Mouse (Mus musculus): ENCODE results near the gene Rfk.

DNA sequence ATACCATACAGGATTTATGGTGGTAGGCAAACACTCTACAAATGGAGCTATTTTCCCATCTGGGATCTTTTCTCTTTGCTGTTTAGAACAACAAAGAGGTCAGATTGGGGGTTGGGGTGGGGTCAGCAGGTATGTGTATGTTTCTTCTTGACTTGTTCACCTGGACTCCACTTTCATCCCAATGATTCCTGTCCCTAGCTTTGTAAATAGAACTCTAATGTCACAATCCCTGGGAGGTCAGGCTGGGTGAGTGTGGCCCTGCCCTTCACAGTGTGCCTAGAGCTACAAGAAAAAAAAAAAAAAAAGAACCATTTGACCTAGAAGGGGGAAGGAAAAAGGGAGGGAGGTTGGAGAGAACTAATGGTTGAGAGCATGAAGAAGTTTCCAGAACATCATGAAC lies 14.7 kb downstream of the Rfk start:
- TF ChIP-seq POLR2A (IDR thresholded peaks at IDR 0.05; ENCODE audit: borderline replicate concordance, extremely low read depth, insufficient read depth, insufficient read length, poor library complexity, severe bottlenecking) (no peak), CTCF (IDR thresholded peaks at IDR 0.05; ENCODE audit: borderline replicate concordance, extremely low read depth, insufficient read depth, insufficient read length) (no peak)
